In genomic region chr2:77134906-77135305, GRCm38 (mm10) we compare ENCODE assay signal across 19 mouse cellular contexts.
"Had no signal": no experiment of that assay in that cellular context is flagged by ENCODE, and none has a peak within 500 bp of the region (broad histone marks: within the 10 kb centered on the region; RNA-seq: fewer than 3 reads in every experiment).

No protein-coding gene starts in this region.

- H3K36me3 ChIP-seq: lung, embryonic 15.5 days; midbrain, embryonic 10.5 days; midbrain, embryonic 12.5 days; neural tube, embryonic 13.5 days; neural tube, embryonic 15.5 days had no signal

- H3K9ac ChIP-seq: lung, embryonic 15.5 days; midbrain, embryonic 12.5 days; neural tube, embryonic 13.5 days; neural tube, embryonic 15.5 days had no signal

- ATAC-seq: midbrain, embryonic 16.5 days had no signal

- H3K27ac ChIP-seq: lung, embryonic 15.5 days; midbrain, embryonic 10.5 days; midbrain, embryonic 12.5 days; neural tube, embryonic 13.5 days; neural tube, embryonic 15.5 days had no signal

- H3K4me3 ChIP-seq: lung, embryonic 15.5 days; midbrain, embryonic 10.5 days; midbrain, embryonic 12.5 days; myocyte; neural tube, embryonic 13.5 days; neural tube, embryonic 15.5 days had no signal

- H3K9me3 ChIP-seq: lung, embryonic 15.5 days; midbrain, embryonic 10.5 days; midbrain, embryonic 12.5 days; neural tube, embryonic 13.5 days; neural tube, embryonic 15.5 days had no signal

- H3K4me1 ChIP-seq: lung, embryonic 15.5 days; midbrain, embryonic 10.5 days; midbrain, embryonic 12.5 days; neural tube, embryonic 13.5 days; neural tube, embryonic 15.5 days had no signal

- H3K27me3 ChIP-seq: lung, embryonic 15.5 days; midbrain, embryonic 12.5 days; neural tube, embryonic 13.5 days; neural tube, embryonic 15.5 days had no signal

- DNase-seq: lung, adult 18-20 months; lung, postnatal 10 days; lung, postnatal 4 days; midbrain, embryonic 14.5 days; retina, postnatal 1 day; right cerebral cortex, adult 18-20 months; right cerebral cortex, postnatal 25 days; right cerebral cortex, postnatal 4 days; spleen, adult 18-20 months; thymus, adult 18-20 months; thymus, postnatal 14 days; thymus, postnatal 36 days had no signal

- H3K4me2 ChIP-seq: lung, embryonic 15.5 days; midbrain, embryonic 12.5 days; neural tube, embryonic 13.5 days; neural tube, embryonic 15.5 days had no signal
